Mouse (Mus musculus) neural tube, embryonic 11.5 days (tissue): ENCODE measurements around the gene BC049352. TPM values are rescaled to one million over a fixed set of nuclear protein-coding genes. Genes with fewer than 3 reads are reported as not detected.

Experiments used
- ATAC-seq: fragments of 200-750 bp; cut with Nextera tagmentation; 2 replicates; pipeline ENCODE4 v1.8.0; 2017; ENCODE audit warnings: moderate number of reproducible peaks, mild to moderate bottlenecking, moderate TSS enrichment, moderate library complexity; ENCODE audit not compliant: insufficient read depth, low FRiP score, low TSS enrichment
- DNase-seq: peaks from one replicate; pipeline ENCODE4 v3.0.0-alpha.2; 2015; ENCODE audit warnings: low spot score
- H3K27ac ChIP-seq: fragments of 300-500 bp; sonication (generic); 2 replicates; pipeline ENCODE4 v1.5.1; 2014; ENCODE audit warnings: low read depth, mild to moderate bottlenecking, low read length
- H3K27me3 ChIP-seq: fragments of 300-500 bp; sonication (generic); 2 replicates; pipeline ENCODE4 v1.6.1; 2014; ENCODE audit warnings: mild to moderate bottlenecking, low read length, mixed read lengths; ENCODE audit not compliant: control insufficient read depth, insufficient read depth
- H3K36me3 ChIP-seq: fragments of 300-500 bp; sonication (generic); 2 replicates; pipeline ENCODE4 v1.6.1; 2014; ENCODE audit warnings: mild to moderate bottlenecking, low read length, moderate library complexity, mixed read lengths; ENCODE audit not compliant: control insufficient read depth, insufficient read depth
- H3K4me1 ChIP-seq: fragments of 300-500 bp; sonication (generic); 2 replicates; pipeline ENCODE4 v1.6.1; 2014; ENCODE audit warnings: low read length, mixed read lengths; ENCODE audit not compliant: control insufficient read depth, insufficient read depth
- H3K4me2 ChIP-seq: fragments of 300-500 bp; sonication (generic); 2 replicates; pipeline ENCODE4 v1.6.1; 2014; ENCODE audit warnings: low read depth, mild to moderate bottlenecking, moderate library complexity
- H3K4me3 ChIP-seq: fragments of 300-500 bp; sonication (generic); 2 replicates; pipeline ENCODE4 v1.5.1; 2014; ENCODE audit warnings: low read depth, low read length
- H3K9ac ChIP-seq: fragments of 300-500 bp; sonication (generic); 2 replicates; pipeline ENCODE4 v1.6.1; 2014; ENCODE audit warnings: mild to moderate bottlenecking, low read length
- H3K9me3 ChIP-seq: fragments of 300-500 bp; sonication (generic); 2 replicates; pipeline ENCODE4 v1.6.1; 2016; ENCODE audit warnings: low read length; ENCODE audit not compliant: control insufficient read depth
- WGBS: fragments of 180-500 bp; shearing (Covaris S2); extraction: QIAGEN DNeasy Blood & Tissue Kit; methylation state at CpG from one replicate; pipeline ENCODE4 v1.1.7; 2014; 5-methylcytosine and 5-hydroxymethylcytosine counted together
- polyA plus RNA-seq: library from polyadenylated mRNA; unstranded; fragments of >200 nt; fragmentation: Nextera tagmentation; extraction: Ambion mirVana; gene quantifications from 2 replicates; pipeline ENCODE4 v1.2.1, GENCODE M21; 2014

The BC049352 gene
- polyA plus RNA-seq, 1 experiment from 2014 or later = not detected

DNA sequence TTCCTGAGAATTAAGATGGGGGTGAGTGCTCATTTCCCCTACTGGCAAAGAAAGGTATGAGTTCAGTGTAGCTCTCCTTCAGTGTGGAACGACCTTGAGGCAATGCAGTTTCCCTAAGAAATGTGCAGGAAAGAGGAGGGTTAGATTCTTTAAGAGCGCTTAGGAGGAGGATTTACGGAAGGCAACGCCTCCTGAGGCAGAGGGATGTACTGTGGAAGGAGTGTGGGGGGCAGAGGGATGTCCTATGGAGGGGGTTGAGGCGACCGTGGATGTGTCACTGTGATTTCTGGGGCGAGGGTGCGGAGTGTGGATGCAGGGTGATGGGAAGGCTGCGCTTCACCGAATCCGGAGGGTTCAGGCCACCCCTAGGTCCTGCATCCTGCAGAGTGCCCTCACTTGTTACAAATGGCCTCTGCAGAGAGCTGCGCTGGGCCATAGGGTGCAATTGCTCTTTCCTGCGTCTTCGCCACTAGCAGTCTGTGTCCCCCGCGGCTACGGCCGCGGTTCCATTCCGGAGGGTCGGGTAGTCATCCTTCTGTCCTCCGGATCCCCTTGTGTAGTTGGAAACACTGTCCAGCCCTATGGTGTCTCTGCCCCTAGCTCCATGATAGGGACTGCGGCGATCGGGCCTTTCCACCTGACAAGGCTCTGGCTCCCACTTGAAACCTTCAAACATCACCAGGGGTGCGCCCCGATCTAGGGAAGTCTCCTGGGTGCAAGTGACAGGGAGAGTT, 36.1 kb upstream of the BC049352 start:
- H3K27me3 ChIP-seq = peaks cover 4% of the 10 kb centered on the region; the same call in 1 of the 2 replicates
- H3K4me1 ChIP-seq = peaks cover 4% of the 10 kb centered on the region; the same call in 1 of the 2 replicates
- H3K4me2 ChIP-seq = peak overlapping the region; percentile 60
- no peaks in the 10 kb centered on the region for H3K36me3 ChIP-seq
- DNase-seq = peak; percentile 25
- H3K27ac ChIP-seq = no peak overlapping the region
- WGBS = 3% methylated on average over 27 of the region's 27 CpGs
- no peaks in the 10 kb centered on the region for H3K9me3 ChIP-seq
- H3K9ac ChIP-seq = peak overlapping the region; percentile 37
- H3K4me3 ChIP-seq = peak overlapping the region; percentile 24
- ATAC-seq = no peak; the same call in 1 of the 2 replicates

GRCm38 (mm10) chr9:45146267-45146597, 35.6 kb upstream of the BC049352 start:
- no peaks in the 10 kb centered on the region for H3K36me3 ChIP-seq
- H3K4me1 ChIP-seq = peaks cover 4% of the 10 kb centered on the region; the same call in 1 of the 2 replicates
- peak overlapping the region; percentile 24 for H3K4me3 ChIP-seq
- H3K9ac ChIP-seq = no peak overlapping the region
- peaks cover 4% of the 10 kb centered on the region; the same call in 1 of the 2 replicates for H3K27me3 ChIP-seq
- peak overlapping the region; percentile 60 for H3K4me2 ChIP-seq
- ATAC-seq (no peak), DNase-seq (peak; percentile 79)
- no peaks in the 10 kb centered on the region for H3K9me3 ChIP-seq
- 2% methylated on average over 5 of the region's 5 CpGs for WGBS
- no peak overlapping the region for H3K27ac ChIP-seq

- Histone ChIP-seq H3K36me3 (no peaks in the 10 kb centered on the region), H3K9ac (no peak overlapping the region), H3K4me1 (peaks cover 1% of the 10 kb centered on the region; the same call in 1 of the 2 replicates), H3K4me3 (no peak overlapping the region), H3K4me2 (no peak overlapping the region), H3K27ac (no peak overlapping the region), H3K27me3 (peaks cover under 1% of the 10 kb centered on the region; the same call in 1 of the 2 replicates), H3K9me3 (no peaks in the 10 kb centered on the region)
- no peak for DNase-seq
- ATAC-seq = no peak
- 81% methylated on average over 1 of the region's 1 CpGs for WGBS
Measured at GRCm38 (mm10) chr9:45150933-45151332, 30.9 kb upstream of the BC049352 start.

GRCm38 (mm10) chr9:45153361-45153760, 28.4 kb upstream of the BC049352 start:
- no peak overlapping the region for H3K9ac ChIP-seq
- no peaks in the 10 kb centered on the region for H3K27me3 ChIP-seq
- H3K4me3 ChIP-seq = no peak overlapping the region
- no peaks in the 10 kb centered on the region for H3K4me1 ChIP-seq
- H3K4me2 ChIP-seq = no peak overlapping the region
- H3K36me3 ChIP-seq = no peaks in the 10 kb centered on the region
- H3K27ac ChIP-seq = no peak overlapping the region
- WGBS = 79% methylated on average over 7 of the region's 7 CpGs
- no peaks in the 10 kb centered on the region for H3K9me3 ChIP-seq
- ATAC-seq (no peak), DNase-seq (no peak)

GRCm38 (mm10) chr9:45167903-45168302, 13.9 kb upstream of the BC049352 start:
- Histone ChIP-seq H3K9me3 (no peaks in the 10 kb centered on the region), H3K9ac (no peak overlapping the region), H3K4me1 (no peaks in the 10 kb centered on the region), H3K4me3 (no peak overlapping the region), H3K27me3 (no peaks in the 10 kb centered on the region), H3K36me3 (no peaks in the 10 kb centered on the region), H3K27ac (no peak overlapping the region), H3K4me2 (no peak overlapping the region)
- DNase-seq = no peak
- 79% methylated on average over 5 of the region's 5 CpGs for WGBS
- no peak for ATAC-seq

GRCm38 (mm10) chr9:45170150-45170549, 11.7 kb upstream of the BC049352 start:
- H3K27me3 ChIP-seq = no peaks in the 10 kb centered on the region
- H3K4me3 ChIP-seq = no peak overlapping the region
- H3K36me3 ChIP-seq = no peaks in the 10 kb centered on the region
- no peak for ATAC-seq
- no peak overlapping the region for H3K9ac ChIP-seq
- H3K4me2 ChIP-seq = no peak overlapping the region
- 90% methylated on average over 5 of the region's 5 CpGs for WGBS
- no peaks in the 10 kb centered on the region for H3K4me1 ChIP-seq
- H3K27ac ChIP-seq = no peak overlapping the region
- no peak for DNase-seq
- H3K9me3 ChIP-seq = no peaks in the 10 kb centered on the region

- DNase-seq (no peak), ATAC-seq (no peak)
- H3K9ac ChIP-seq = no peak overlapping the region
- H3K4me3 ChIP-seq = no peak overlapping the region
- H3K36me3 ChIP-seq = no peaks in the 10 kb centered on the region
- 81% methylated on average over 1 of the region's 1 CpGs for whole genome bisulfite sequencing
- H3K9me3 ChIP-seq = no peaks in the 10 kb centered on the region
- no peak overlapping the region for H3K4me2 ChIP-seq
- H3K27ac ChIP-seq = no peak overlapping the region
- H3K27me3 ChIP-seq = no peaks in the 10 kb centered on the region
- H3K4me1 ChIP-seq = no peaks in the 10 kb centered on the region
Measured at GRCm38 (mm10) chr9:45171073-45171610, 10.7 kb upstream of the BC049352 start.

GRCm38 (mm10) chr9:45173475-45173874, 8.3 kb upstream of the BC049352 start:
- Histone ChIP-seq H3K4me3 (no peak overlapping the region), H3K9ac (no peak overlapping the region)
- no peak for ATAC-seq

DNA sequence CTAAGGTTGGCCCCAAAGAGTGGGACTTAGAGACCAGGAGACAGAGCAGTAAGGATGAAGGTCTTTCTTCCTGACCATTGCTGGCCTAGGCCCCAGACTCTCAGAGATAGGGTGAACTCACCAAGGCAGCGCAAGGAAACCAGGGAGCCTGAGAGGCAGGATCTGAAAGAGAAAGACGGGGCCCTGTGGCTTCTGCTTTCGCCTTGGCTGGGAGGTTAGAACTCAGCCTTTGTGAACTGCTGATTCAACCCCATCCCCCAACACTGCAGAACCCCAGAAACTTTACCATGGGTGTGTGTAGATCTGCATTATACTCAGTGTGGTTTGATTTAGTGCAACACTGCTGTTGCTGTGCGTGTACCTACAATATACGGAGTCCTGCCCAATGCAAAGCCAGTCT, 2.5 kb upstream of the BC049352 start:
- Histone ChIP-seq H3K27ac (no peak overlapping the region), H3K9me3 (no peaks in the 10 kb centered on the region), H3K36me3 (no peaks in the 10 kb centered on the region), H3K4me1 (no peaks in the 10 kb centered on the region), H3K4me3 (no peak overlapping the region), H3K9ac (no peak overlapping the region), H3K4me2 (no peak overlapping the region), H3K27me3 (no peaks in the 10 kb centered on the region)
- no peak for DNase-seq
- 82% methylated on average over 5 of the region's 5 CpGs for WGBS
- no peak for ATAC-seq

More at GRCm38 (mm10) chr9:45173475-45173874, 8.3 kb upstream of the BC049352 start:
- Histone ChIP-seq H3K4me2 (no peak overlapping the region), H3K27me3 (no peaks in the 10 kb centered on the region), H3K27ac (no peak overlapping the region), H3K9me3 (no peaks in the 10 kb centered on the region), H3K36me3 (no peaks in the 10 kb centered on the region), H3K4me1 (no peaks in the 10 kb centered on the region)
- DNase-seq = no peak
- WGBS = 72% methylated on average over 3 of the region's 3 CpGs
